Mouse (Mus musculus): Measurements from ENCODE around the gene Cpped1. TPM values are rescaled to one million over a fixed set of nuclear protein-coding genes. Genes with fewer than 3 reads are reported as not detected.

Gene Cpped1
- polyA plus RNA-seq, 1 experiment from 2014 or later, result 39.3 TPM

- H3K27ac ChIP-seq, result no peak overlapping the region
- H3K9me3 ChIP-seq (replicated peaks; ENCODE audit: low read length), result no peaks in the 10 kb centered on the region
- H3K4me2 ChIP-seq (ENCODE audit: low read length), result no peak overlapping the region
- no peak for TF ChIP-seq CTCF (IDR thresholded peaks at IDR 0.05; ENCODE audit: low read depth)
- ATAC-seq (replicated peaks; ENCODE audit: low FRiP score, low read depth) (no peak), DNase-seq (ENCODE audit: low spot score) (no peak)
- H3K36me3 ChIP-seq (ENCODE audit: insufficient read depth, low read length), result no peaks in the 10 kb centered on the region
- H3K4me1 ChIP-seq (replicated peaks; ENCODE audit: insufficient read depth, low read length), result no peaks in the 10 kb centered on the region
- no peak overlapping the region for H3K4me3 ChIP-seq (replicated peaks; ENCODE audit: low read depth, low read length)
- no peaks in the 10 kb centered on the region for H3K27me3 ChIP-seq (ENCODE audit: insufficient read depth, low read length)
- H3K9ac ChIP-seq (ENCODE audit: low read depth, low read length), result no peak overlapping the region
- 75% methylated on average over 7 of the region's 7 CpGs for WGBS
Measured at GRCm38 (mm10) chr16:11824833-11825232, 84.4 kb downstream of the Cpped1 start.

DNA sequence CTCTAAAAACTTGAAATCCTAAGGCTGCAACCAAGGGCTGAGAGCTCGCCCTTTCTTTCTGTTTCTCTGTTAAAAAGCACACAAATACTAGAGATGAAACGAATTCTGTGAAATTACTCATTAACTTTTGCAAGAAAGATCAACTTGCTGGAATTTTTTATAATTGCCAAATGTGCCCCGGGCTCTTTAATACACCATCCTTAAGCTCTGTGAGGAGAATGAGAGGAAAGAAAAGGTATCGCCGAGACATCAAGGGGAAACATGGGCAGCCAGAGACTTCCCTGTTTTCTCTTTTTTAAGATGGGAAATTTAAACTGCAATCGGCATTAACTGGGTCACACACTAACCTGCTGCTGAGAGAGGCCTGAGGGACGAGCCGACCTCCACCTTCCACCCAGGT, 84.9 kb downstream of the Cpped1 start:
- H3K4me3 ChIP-seq (replicated peaks; ENCODE audit: low read depth, low read length), result no peak overlapping the region
- no peak overlapping the region for H3K4me2 ChIP-seq (ENCODE audit: low read length)
- no peak overlapping the region for H3K27ac ChIP-seq
- 66% methylated on average over 8 of the region's 8 CpGs for WGBS
- ATAC-seq (replicated peaks; ENCODE audit: low FRiP score, low read depth) (0 out of 2 replicates have a peak, but pooled peaks have one; percentile 7), DNase-seq (ENCODE audit: low spot score) (no peak)
- no peaks in the 10 kb centered on the region for H3K9me3 ChIP-seq (replicated peaks; ENCODE audit: low read length)
- no peaks in the 10 kb centered on the region for H3K27me3 ChIP-seq (ENCODE audit: insufficient read depth, low read length)
- H3K36me3 ChIP-seq (ENCODE audit: insufficient read depth, low read length), result no peaks in the 10 kb centered on the region
- TF ChIP-seq CTCF (IDR thresholded peaks at IDR 0.05; ENCODE audit: low read depth), result no peak
- H3K9ac ChIP-seq (ENCODE audit: low read depth, low read length), result no peak overlapping the region
- no peaks in the 10 kb centered on the region for H3K4me1 ChIP-seq (replicated peaks; ENCODE audit: insufficient read depth, low read length)

DNA sequence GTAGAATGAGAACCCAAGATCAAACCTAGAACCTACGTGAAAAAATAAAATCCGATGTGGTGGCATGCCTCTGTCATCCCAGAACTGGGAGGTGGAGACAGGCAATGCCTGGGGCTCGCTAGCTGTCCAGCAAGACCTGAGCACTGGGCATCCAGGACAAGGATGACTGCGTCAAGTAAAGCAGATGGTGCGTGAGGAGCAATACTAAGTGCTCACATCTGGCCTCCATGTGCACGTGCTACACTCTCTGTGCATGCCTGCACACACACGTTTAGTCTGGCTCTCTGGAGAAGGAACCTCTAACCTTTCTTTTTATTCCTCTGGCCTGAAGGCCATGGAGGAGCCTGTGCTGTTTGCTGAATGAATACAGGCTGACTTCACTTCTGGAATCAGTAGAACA, 88.5 kb downstream of the Cpped1 start:
- Histone ChIP-seq H3K4me1 (replicated peaks; ENCODE audit: insufficient read depth, low read length) (no peaks in the 10 kb centered on the region), H3K27me3 (ENCODE audit: insufficient read depth, low read length) (no peaks in the 10 kb centered on the region), H3K4me2 (ENCODE audit: low read length) (no peak overlapping the region), H3K27ac (no peak overlapping the region), H3K4me3 (replicated peaks; ENCODE audit: low read depth, low read length) (no peak overlapping the region), H3K9ac (ENCODE audit: low read depth, low read length) (no peak overlapping the region), H3K36me3 (ENCODE audit: insufficient read depth, low read length) (no peaks in the 10 kb centered on the region), H3K9me3 (replicated peaks; ENCODE audit: low read length) (no peaks in the 10 kb centered on the region)
- no peak for DNase-seq (ENCODE audit: low spot score)
- 76% methylated on average over 7 of the region's 7 CpGs for WGBS
- no peak for ATAC-seq (replicated peaks; ENCODE audit: low FRiP score, low read depth)
- no peak for TF ChIP-seq CTCF (IDR thresholded peaks at IDR 0.05; ENCODE audit: low read depth)

GRCm38 (mm10) chr16:11814935-11815650, 94.2 kb downstream of the Cpped1 start:
- no peaks in the 10 kb centered on the region for H3K9me3 ChIP-seq (replicated peaks; ENCODE audit: low read length)
- H3K4me3 ChIP-seq (replicated peaks; ENCODE audit: low read depth, low read length), result no peak overlapping the region
- 65% methylated on average over 10 of the region's 10 CpGs for WGBS
- H3K36me3 ChIP-seq (ENCODE audit: insufficient read depth, low read length), result no peaks in the 10 kb centered on the region
- no peaks in the 10 kb centered on the region for H3K27me3 ChIP-seq (ENCODE audit: insufficient read depth, low read length)
- H3K4me1 ChIP-seq (replicated peaks; ENCODE audit: insufficient read depth, low read length), result no peaks in the 10 kb centered on the region
- no peak overlapping the region for H3K9ac ChIP-seq (ENCODE audit: low read depth, low read length)
- H3K4me2 ChIP-seq (ENCODE audit: low read length), result no peak overlapping the region
- no peak for DNase-seq (ENCODE audit: low spot score)
- peak; percentile 11; the same call in 1 of the 2 replicates for TF ChIP-seq CTCF (IDR thresholded peaks at IDR 0.05; ENCODE audit: low read depth)
- H3K27ac ChIP-seq, result no peak overlapping the region
- ATAC-seq (replicated peaks; ENCODE audit: low FRiP score, low read depth), result no peak

DNA sequence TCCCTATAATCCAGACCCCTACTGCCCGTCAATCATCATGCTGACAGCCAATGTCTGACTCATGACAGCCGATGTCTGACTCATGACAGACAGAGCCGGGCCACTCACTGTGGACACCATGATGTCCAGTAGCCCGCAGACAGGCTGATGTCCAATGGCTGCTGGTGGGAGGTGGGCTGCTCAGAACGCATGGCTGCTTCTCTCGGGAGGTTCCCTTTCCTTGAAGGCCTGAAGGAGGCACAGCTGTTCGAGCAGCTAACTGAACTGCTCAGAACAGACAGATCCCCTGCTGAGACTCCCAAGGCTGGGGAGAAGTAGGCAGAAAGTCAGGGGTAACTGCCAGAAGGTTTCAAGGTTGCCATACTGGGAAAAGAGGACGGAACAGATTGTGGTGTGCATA, 97.1 kb downstream of the Cpped1 start:
- Histone ChIP-seq H3K9me3 (replicated peaks; ENCODE audit: low read length) (no peaks in the 10 kb centered on the region), H3K36me3 (ENCODE audit: insufficient read depth, low read length) (no peaks in the 10 kb centered on the region), H3K4me2 (ENCODE audit: low read length) (no peak overlapping the region), H3K9ac (ENCODE audit: low read depth, low read length) (no peak overlapping the region), H3K27me3 (ENCODE audit: insufficient read depth, low read length) (no peaks in the 10 kb centered on the region), H3K4me3 (replicated peaks; ENCODE audit: low read depth, low read length) (no peak overlapping the region), H3K4me1 (replicated peaks; ENCODE audit: insufficient read depth, low read length) (no peaks in the 10 kb centered on the region), H3K27ac (no peak overlapping the region)
- DNase-seq (ENCODE audit: low spot score) (peak; percentile 45), ATAC-seq (replicated peaks; ENCODE audit: low FRiP score, low read depth) (peak; percentile 59; the same call in 1 of the 2 replicates)
- WGBS, result 48% methylated on average over 8 of the region's 8 CpGs
- TF ChIP-seq CTCF (IDR thresholded peaks at IDR 0.05; ENCODE audit: low read depth), result no peak

- H3K4me3 ChIP-seq (replicated peaks; ENCODE audit: low read depth, low read length), result no peak overlapping the region
- ATAC-seq (replicated peaks; ENCODE audit: low FRiP score, low read depth), result no peak
- WGBS, result 68% methylated on average over 8 of the region's 8 CpGs
- TF ChIP-seq CTCF (IDR thresholded peaks at IDR 0.05; ENCODE audit: low read depth), result no peak
- 0 out of 2 replicates have a peak, but pooled peaks cover 2% of the 10 kb centered on the region for H3K36me3 ChIP-seq (ENCODE audit: insufficient read depth, low read length)
- H3K9ac ChIP-seq (ENCODE audit: low read depth, low read length), result no peak overlapping the region
- no peaks in the 10 kb centered on the region for H3K9me3 ChIP-seq (replicated peaks; ENCODE audit: low read length)
- DNase-seq (ENCODE audit: low spot score), result no peak
- H3K27ac ChIP-seq, result no peak overlapping the region
- no peaks in the 10 kb centered on the region for H3K27me3 ChIP-seq (ENCODE audit: insufficient read depth, low read length)
- H3K4me2 ChIP-seq (ENCODE audit: low read length), result no peak overlapping the region
- H3K4me1 ChIP-seq (replicated peaks; ENCODE audit: insufficient read depth, low read length), result no peaks in the 10 kb centered on the region
Measured at GRCm38 (mm10) chr16:11809615-11810014, 99.6 kb downstream of the Cpped1 start.
